Mouse (Mus musculus) adrenal gland, adult 2 months (tissue): Measurements from ENCODE around the gene Paf1. TPM values are rescaled to one million over a fixed set of nuclear protein-coding genes. Genes with fewer than 3 reads are reported as not detected.

Source experiments
- DNase-seq: peaks from one replicate; pipeline ENCODE4 v3.0.0; 2021
- long read RNA-seq: library from polyadenylated mRNA; stranded (forward); transcript quantifications from one replicate; pipeline ENCODE4 v2.0.0, GENCODE M21; 2021
- polyA plus RNA-seq: library from polyadenylated mRNA; depleted of rRNA; stranded (reverse); fragments of >200 nt; gene quantifications from 2 replicates; pipeline ENCODE4 v1.2.3, GENCODE M21; 2012; rRNA removed
- total RNA-seq, 2 experiments: library from RNA; stranded (reverse); gene quantifications; 2 replicates each; pipeline ENCODE4 v1.2.3; 2021

Paf1 gene
- total RNA-seq = 100 to 1,000 TPM in 1 of 2 experiments, 10 to 100 TPM in 1; 73.4 to 104 TPM
- polyA plus RNA-seq = 323 and 399 TPM in 2 replicates
- long read RNA-seq, transcript Paf1-201 (14 exons, 2,003 nt) = major isoform, 24 of 34 reads
- long read RNA-seq, partial matches to known transcripts = 4 of 34 reads
- long read RNA-seq, other reads (novel, unspliced or antisense) = 6 of 34 reads

GRCm38 (mm10) chr7:28392429-28393271 is at the start of gene Paf1, which contains the start of gene Med29:
Gene Paf1, plus strand, starts transcription at chr7:28392951.
Gene Med29, minus strand, starts transcription at chr7:28392708.
- peak; percentile 98 for DNase-seq

GRCm38 (mm10) chr7:28344637-28345036 is 48.1 kb upstream of the Paf1 start:
- no peak for DNase-seq

- peak; percentile 83 for DNase-seq
Measured at GRCm38 (mm10) chr7:28347746-28348145, 45.0 kb upstream of the Paf1 start.

GRCm38 (mm10) chr7:28348601-28349000 is 44.1 kb upstream of the Paf1 start:
- DNase-seq = no peak

GRCm38 (mm10) chr7:28350155-28350883 is 42.4 kb upstream of the Paf1 start, which contains the start of gene Rps16:
Gene Rps16, plus strand, starts transcription at chr7:28350652.
- peak; percentile 99 for DNase-seq

GRCm38 (mm10) chr7:28351676-28352191 is 41.0 kb upstream of the Paf1 start:
- no peak for DNase-seq

- DNase-seq = no peak
Measured at GRCm38 (mm10) chr7:28353267-28353666, 39.5 kb upstream of the Paf1 start.

GRCm38 (mm10) chr7:28354113-28354581 is 38.6 kb upstream of the Paf1 start:
- DNase-seq = no peak

- no peak for DNase-seq
Measured at GRCm38 (mm10) chr7:28354596-28354995, 38.2 kb upstream of the Paf1 start.

- DNase-seq = no peak
Measured at GRCm38 (mm10) chr7:28355221-28355620, 37.5 kb upstream of the Paf1 start.

GRCm38 (mm10) chr7:28356981-28357380 is 35.8 kb upstream of the Paf1 start:
- peak; percentile 58 for DNase-seq

- peak; percentile 70 for DNase-seq
Measured at GRCm38 (mm10) chr7:28357984-28358383, 34.8 kb upstream of the Paf1 start.

GRCm38 (mm10) chr7:28358431-28358830 is 34.3 kb upstream of the Paf1 start:
- no peak for DNase-seq

GRCm38 (mm10) chr7:28359854-28360253 is 32.9 kb upstream of the Paf1 start:
- DNase-seq = no peak

- no peak for DNase-seq
Measured at GRCm38 (mm10) chr7:28360291-28360690, 32.5 kb upstream of the Paf1 start.

GRCm38 (mm10) chr7:28361647-28362341 is 31.0 kb upstream of the Paf1 start:
- DNase-seq = no peak

GRCm38 (mm10) chr7:28362441-28363060 is 30.2 kb upstream of the Paf1 start:
- no peak for DNase-seq

GRCm38 (mm10) chr7:28367663-28368275 is 25.0 kb upstream of the Paf1 start:
- no peak for DNase-seq

- DNase-seq = no peak
Measured at GRCm38 (mm10) chr7:28368276-28368920, 24.4 kb upstream of the Paf1 start.

- no peak for DNase-seq
Measured at GRCm38 (mm10) chr7:28370051-28370450, 22.7 kb upstream of the Paf1 start.
